Mouse (Mus musculus) CH12.LX (cell line): ENCODE results near the gene Msi2. TPM values are rescaled to one million over a fixed set of nuclear protein-coding genes. Genes with fewer than 3 reads are reported as not detected.

Source experiments
- DNase-seq: peaks from one replicate; pipeline ENCODE4 v3.0.0-alpha.2; 2013; ENCODE audit errors: extremely low read depth
- H3K27ac ChIP-seq: 2 replicates; pipeline ENCODE4 v1.5.1; 2012; ENCODE audit warnings: low read depth, mild to moderate bottlenecking, control low read depth, moderate library complexity; ENCODE audit not compliant: insufficient read depth
- H3K27me3 ChIP-seq: replicated peaks from 2 replicates; pipeline ENCODE3; 2012; ENCODE audit warnings: inconsistent platforms
- H3K36me3 ChIP-seq, 2 experiments: replicated peaks in 1 of 2; 2 replicates each; pipeline versions ENCODE3 to v1.6.1; 2012; ENCODE audit warnings: inconsistent platforms in 1 of 2, low read length in 1 of 2, mild to moderate bottlenecking in 1 of 2, mixed read lengths in 1 of 2, moderate library complexity in 1 of 2; ENCODE audit not compliant: control insufficient read depth in 1 of 2, insufficient read depth in 1 of 2
- H3K4me1 ChIP-seq, 2 experiments: 2 replicates each; pipeline ENCODE4 v1.6.1; 2012; ENCODE audit warnings: inconsistent platforms in 1 of 2, moderate library complexity in 1 of 2; ENCODE audit not compliant: insufficient read depth in 2 of 2, control insufficient read depth in 1 of 2
- H3K4me2 ChIP-seq: 2 replicates; pipeline ENCODE4 v1.6.1; 2012; ENCODE audit warnings: low read depth, mild to moderate bottlenecking, control low read depth; ENCODE audit not compliant: poor library complexity, insufficient read depth, severe bottlenecking
- H3K4me3 ChIP-seq, 3 experiments: fragments of 150-350 bp in 1 of 3; sonication (generic) in 1 of 3; replicated peaks in 1 of 3; 2 replicates each; pipeline versions ENCODE3 to v1.5.1; 2011 to 2012; ENCODE audit warnings: low read depth in 2 of 3, low read length in 2 of 3, mild to moderate bottlenecking in 2 of 3, moderate library complexity in 2 of 3, control low read depth in 1 of 3, improper control_type of control experiment in 1 of 3, inconsistent platforms in 1 of 3, mixed read lengths in 1 of 3; ENCODE audit not compliant: poor library complexity in 1 of 3
- H3K79me2 ChIP-seq: replicated peaks from 2 replicates; pipeline ENCODE4 v1.6.1; 2012; ENCODE audit warnings: mild to moderate bottlenecking, moderate library complexity; ENCODE audit not compliant: control insufficient read depth, poor library complexity, insufficient read depth, severe bottlenecking; ENCODE audit errors: extremely low read depth
- H3K9ac ChIP-seq: 2 replicates; pipeline ENCODE4 v1.6.1; 2012; ENCODE audit warnings: low read depth, mild to moderate bottlenecking, control low read depth, moderate library complexity; ENCODE audit not compliant: insufficient read depth
- H3K9me3 ChIP-seq: replicated peaks from 2 replicates; pipeline ENCODE3; 2012; ENCODE audit warnings: low read length, inconsistent platforms, mixed read lengths
- BHLHE40 ChIP-seq: IDR thresholded peaks from 2 replicates; pipeline ENCODE4 v1.6.1; 2011; ENCODE audit warnings: mild to moderate bottlenecking, low read depth, low read length, improper control_type of control experiment
- CHD1 ChIP-seq: IDR thresholded peaks from 2 replicates; pipeline ENCODE4 v1.6.1; 2012; ENCODE audit warnings: low read depth, low read length, improper control_type of control experiment, inconsistent platforms
- CHD2 ChIP-seq: IDR thresholded peaks from 2 replicates; pipeline ENCODE4 v1.6.1; 2011; ENCODE audit warnings: low read length, improper control_type of control experiment
- EP300 ChIP-seq: IDR thresholded peaks from 2 replicates; pipeline ENCODE4 v1.6.1; 2011; ENCODE audit warnings: low read length, improper control_type of control experiment
- GABPA ChIP-seq: IDR thresholded peaks from 2 replicates; pipeline ENCODE4 v1.6.1; 2012; ENCODE audit warnings: low read depth, low read length, improper control_type of control experiment, inconsistent platforms; ENCODE audit not compliant: insufficient replicate concordance
- IRF4 ChIP-seq: IDR thresholded peaks from 2 replicates; pipeline ENCODE4 v1.6.1; 2014; ENCODE audit warnings: low read depth, mild to moderate bottlenecking, inconsistent platforms, low read length, improper control_type of control experiment
- JUN ChIP-seq: IDR thresholded peaks from 2 replicates; pipeline ENCODE4 v1.6.1; 2011; ENCODE audit warnings: low read depth, mild to moderate bottlenecking, low read length, improper control_type of control experiment, moderate library complexity; ENCODE audit not compliant: insufficient read depth
- KAT2A ChIP-seq: IDR thresholded peaks from 2 replicates; pipeline ENCODE4 v1.6.1; 2012; ENCODE audit warnings: low read length, improper control_type of control experiment, inconsistent platforms; ENCODE audit not compliant: insufficient replicate concordance
- MAFK ChIP-seq: IDR thresholded peaks from 2 replicates; pipeline ENCODE4 v1.6.1; 2011; ENCODE audit warnings: low read length, improper control_type of control experiment; ENCODE audit not compliant: insufficient replicate concordance
- MAX ChIP-seq: IDR thresholded peaks from 2 replicates; pipeline ENCODE4 v1.6.1; 2011; ENCODE audit warnings: low read length, improper control_type of control experiment
- MXI1 ChIP-seq: IDR thresholded peaks from 2 replicates; pipeline ENCODE4 v1.6.1; 2011; ENCODE audit warnings: mild to moderate bottlenecking, low read depth, low read length, improper control_type of control experiment
- NRF1 ChIP-seq: IDR thresholded peaks from 2 replicates; pipeline ENCODE4 v1.6.1; 2014; ENCODE audit warnings: low read depth, mild to moderate bottlenecking, inconsistent platforms, low read length, improper control_type of control experiment, moderate library complexity
- PAX5 ChIP-seq: IDR thresholded peaks from 2 replicates; pipeline ENCODE4 v1.6.1; 2012; ENCODE audit warnings: low read length, inconsistent platforms, mixed read lengths
- POLR2A ChIP-seq: IDR thresholded peaks from 2 replicates; pipeline ENCODE4 v1.6.1; 2011; ENCODE audit warnings: low read depth, mild to moderate bottlenecking, improper control_type of control experiment, low read length
- POLR2AphosphoS2 ChIP-seq: IDR thresholded peaks from 2 replicates; pipeline ENCODE4 v1.6.1; 2011; ENCODE audit warnings: low read depth, low read length, improper control_type of control experiment
- RAD21 ChIP-seq: IDR thresholded peaks from 2 replicates; pipeline ENCODE4 v1.6.1; 2011; ENCODE audit warnings: low read depth, mild to moderate bottlenecking, low read length, improper control_type of control experiment, moderate library complexity
- SIN3A ChIP-seq: IDR thresholded peaks from 2 replicates; pipeline ENCODE4 v1.6.1; 2012; ENCODE audit warnings: low read length, improper control_type of control experiment, inconsistent platforms
- SMC3 ChIP-seq: IDR thresholded peaks from 2 replicates; pipeline ENCODE4 v1.6.1; 2011; ENCODE audit warnings: low read depth, low read length, improper control_type of control experiment
- UBTF ChIP-seq: IDR thresholded peaks from 2 replicates; pipeline ENCODE4 v1.6.1; 2012; ENCODE audit warnings: low read depth, mild to moderate bottlenecking, inconsistent platforms, low read length, improper control_type of control experiment, moderate library complexity
- ZC3H11A ChIP-seq: IDR thresholded peaks from 2 replicates; pipeline ENCODE4 v1.6.1; 2012; ENCODE audit warnings: low read depth, mild to moderate bottlenecking, inconsistent platforms, low read length, improper control_type of control experiment
- ZMIZ1 ChIP-seq: IDR thresholded peaks from 2 replicates; pipeline ENCODE4 v1.6.1; 2012; ENCODE audit warnings: low read depth, mild to moderate bottlenecking, inconsistent platforms, low read length, improper control_type of control experiment
- dilution Hi-C: fragments of 300-500 bp; cut with MboI; formaldehyde crosslinking; loops from 2 replicates; pipeline ENCODE4 v1.14.3; 2020; ENCODE audit warnings: low sequenced_read_pairs; ENCODE audit not compliant: extremely low pct_unique_long_range_greater_than_20kb, extremely low pct_ligation_motif_present
- in situ Hi-C: fragments of 300-500 bp; cut with MboI; formaldehyde crosslinking; loops from 3 replicates; pipeline ENCODE4 v1.14.3; 2019; ENCODE audit warnings: low sequenced_read_pairs, low pct_ligation_motif_present, low pct_unique_long_range_greater_than_20kb, mixed read lengths
- polyA plus RNA-seq: library from polyadenylated mRNA; unstranded; fragments of >175 nt; gene quantifications from 2 replicates; pipeline ENCODE4 v1.2.1, GENCODE M21; 2012; ENCODE audit warnings: low read depth; ENCODE audit not compliant: insufficient read length
- total RNA-seq, 2 experiments: library from RNA; depleted of rRNA; stranded (reverse); fragments of 300-350 nt in 1 of 2; fragments of >200 nt in 1 of 2; gene quantifications; 2 replicates each; pipeline ENCODE4 v1.2.3; 2012 to 2014

Msi2 gene
- total and polyA plus RNA-seq, 3 experiments: 40.3 to 73.1 (median 52.6) TPM

GRCm38 (mm10) chr11:88594010-88594409 is 124.3 kb downstream of the Msi2 start:
- TF ChIP-seq EP300: no peak
- TF ChIP-seq UBTF: no peak
- no peak for TF ChIP-seq ZMIZ1
- TF ChIP-seq IRF4: no peak
- no peak for TF ChIP-seq POLR2A
- no peak for TF ChIP-seq CHD1
- TF ChIP-seq RAD21: no peak
- TF ChIP-seq PAX5: no peak
- no peak for TF ChIP-seq ZC3H11A
- TF ChIP-seq POLR2AphosphoS2: no peak
- no peak for TF ChIP-seq JUN
- TF ChIP-seq BHLHE40: no peak
- TF ChIP-seq CHD2: no peak
- no peak for TF ChIP-seq SIN3A
- no peak for TF ChIP-seq NRF1
- no peak for TF ChIP-seq MAX
- peaks cover 9% of the 10 kb centered on the region for H3K79me2 ChIP-seq
- peaks cover 12 to 51% of the 10 kb centered on the region in 2 experiments for H3K36me3 ChIP-seq
- in situ Hi-C loops (loop anchor here (5.0 kb wide), 1 partner anchor 37 kb away; no protein-coding TSS in a partner anchor), dilution Hi-C loops (no loop called here)
- no peaks in the 10 kb centered on the region for H3K9me3 ChIP-seq
- H3K27me3 ChIP-seq: no peaks in the 10 kb centered on the region
- peaks cover 32 to 85% of the 10 kb centered on the region in 2 experiments for H3K4me1 ChIP-seq
- no peak overlapping the region for H3K27ac ChIP-seq
- H3K4me3 ChIP-seq: no peak overlapping the region
- DNase-seq: no peak
- H3K4me2 ChIP-seq: no peak overlapping the region
- H3K9ac ChIP-seq: no peak overlapping the region

DNA sequence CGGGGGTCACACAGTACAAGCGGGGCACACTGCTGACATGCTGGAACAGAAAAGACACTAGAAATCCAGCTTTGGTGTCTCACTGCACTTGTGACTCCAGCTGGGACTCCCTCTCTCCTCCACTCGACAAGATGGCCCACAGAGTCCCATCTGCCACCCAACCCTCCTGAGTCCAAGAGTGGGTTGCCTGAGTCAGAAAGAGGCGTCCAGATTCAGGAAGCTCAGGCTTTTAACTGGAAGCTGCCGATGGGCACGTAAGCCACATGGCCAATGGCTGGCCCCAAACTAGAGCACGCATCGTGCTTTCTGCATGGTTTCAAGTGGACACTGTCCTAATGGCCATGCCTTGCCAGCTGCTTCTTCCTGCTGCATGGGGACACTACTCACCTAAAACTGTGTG is 126.2 kb downstream of the Msi2 start:
- Histone ChIP-seq H3K4me1 (peaks cover 17 to 78% of the 10 kb centered on the region in 2 experiments), H3K9me3 (no peaks in the 10 kb centered on the region), H3K4me3 (no peak overlapping the region), H3K4me2 (no peak overlapping the region), H3K79me2 (peaks cover 8% of the 10 kb centered on the region; the same call in 1 of the 2 replicates), H3K9ac (no peak overlapping the region), H3K36me3 (peaks cover 25 to 67% of the 10 kb centered on the region in 2 experiments), H3K27me3 (no peaks in the 10 kb centered on the region), H3K27ac (no peak overlapping the region)
- TF ChIP-seq GABPA: no peak
- no peak for TF ChIP-seq ZMIZ1
- TF ChIP-seq MXI1: no peak
- TF ChIP-seq CHD1: no peak
- no peak for TF ChIP-seq SMC3
- no peak for TF ChIP-seq KAT2A
- no peak for TF ChIP-seq SIN3A
- no peak for TF ChIP-seq EP300
- TF ChIP-seq JUN: no peak
- TF ChIP-seq MAFK: no peak
- in situ Hi-C loops (loop anchor here (5.0 kb wide), 1 partner anchor 35 kb away; no protein-coding TSS in a partner anchor), dilution Hi-C loops (no loop called here)
- DNase-seq: no peak
